Mouse (Mus musculus): ENCODE measurements around the gene Gm14403.
"Not testable (repeated sequence)": the region's sequence is repeated elsewhere in the genome, so short reads cannot be mapped to it uniquely, and the experiment has no call there.

DNA sequence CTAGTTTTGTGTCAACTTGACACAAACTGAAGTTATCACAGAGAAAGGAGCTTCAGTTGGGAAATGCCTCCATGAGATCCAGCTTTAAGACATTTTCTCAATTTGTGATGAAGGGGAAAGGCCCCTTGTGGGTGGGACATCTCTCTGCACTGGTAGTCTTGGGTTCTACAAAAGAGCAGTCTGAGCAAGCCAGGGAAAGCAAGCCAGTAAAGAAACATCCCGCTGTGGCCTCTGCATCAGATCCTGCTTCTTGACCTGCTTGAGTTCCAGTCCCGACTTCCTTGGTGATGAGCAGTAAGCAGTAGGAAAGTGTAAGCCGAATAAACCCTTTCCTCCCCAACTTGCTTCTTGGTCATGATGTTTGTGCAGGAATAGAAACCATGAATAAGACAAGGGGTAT is 14.0 kb downstream of the Gm14403 start:
- not testable (repeated sequence) for TF ChIP-seq CTCF (IDR thresholded peaks at IDR 0.05; ENCODE audit: low read depth, low read length); POLR2A (IDR thresholded peaks at IDR 0.05; ENCODE audit: borderline replicate concordance, low read depth, low read length)

All from bone marrow macrophage, adult 2 months (primary cell).